Mouse (Mus musculus): ENCODE measurements around the gene Rap1gap2. TPM values are rescaled to one million over a fixed set of nuclear protein-coding genes. Genes with fewer than 3 reads are reported as not detected.

Rap1gap2 gene
- total RNA-seq, 2 experiments from 2014 or later: 139 to 144 TPM

GRCm38 (mm10) chr11:74577068-74577467 lies 33.6 kb downstream of the Rap1gap2 start:
- no peak for DNase-seq (ENCODE audit: extremely low spot score in 1 of 2, low spot score in 1 of 2)

GRCm38 (mm10) chr11:74575940-74576339 lies 34.8 kb downstream of the Rap1gap2 start:
- no peak for DNase-seq (ENCODE audit: extremely low spot score in 1 of 2, low spot score in 1 of 2)

- DNase-seq (ENCODE audit: extremely low spot score in 1 of 2, low spot score in 1 of 2): no peak
Measured at GRCm38 (mm10) chr11:74574768-74575434, 35.8 kb downstream of the Rap1gap2 start.

GRCm38 (mm10) chr11:74572459-74573061 lies 38.2 kb downstream of the Rap1gap2 start:
- DNase-seq (ENCODE audit: extremely low spot score in 1 of 2, low spot score in 1 of 2): no peak

GRCm38 (mm10) chr11:74569735-74570134 lies 41.0 kb downstream of the Rap1gap2 start:
- DNase-seq (ENCODE audit: extremely low spot score in 1 of 2, low spot score in 1 of 2): no peak

- no peak for DNase-seq (ENCODE audit: extremely low spot score in 1 of 2, low spot score in 1 of 2)
Measured at GRCm38 (mm10) chr11:74568463-74568862, 42.3 kb downstream of the Rap1gap2 start.

GRCm38 (mm10) chr11:74568004-74568403 lies 42.7 kb downstream of the Rap1gap2 start:
- DNase-seq (ENCODE audit: extremely low spot score in 1 of 2, low spot score in 1 of 2): no peak

GRCm38 (mm10) chr11:74566326-74566874 lies 44.3 kb downstream of the Rap1gap2 start:
- DNase-seq (ENCODE audit: extremely low spot score in 1 of 2, low spot score in 1 of 2): no peak

GRCm38 (mm10) chr11:74561392-74561791 lies 49.3 kb downstream of the Rap1gap2 start:
- DNase-seq (ENCODE audit: extremely low spot score in 1 of 2, low spot score in 1 of 2): no peak

GRCm38 (mm10) chr11:74560600-74561227 lies 50.0 kb downstream of the Rap1gap2 start:
- DNase-seq (ENCODE audit: extremely low spot score in 1 of 2, low spot score in 1 of 2): no peak

GRCm38 (mm10) chr11:74559793-74560433 lies 50.8 kb downstream of the Rap1gap2 start:
- DNase-seq (ENCODE audit: extremely low spot score in 1 of 2, low spot score in 1 of 2): no peak

GRCm38 (mm10) chr11:74558933-74559332 lies 51.8 kb downstream of the Rap1gap2 start:
- no peak for DNase-seq (ENCODE audit: extremely low spot score in 1 of 2, low spot score in 1 of 2)

GRCm38 (mm10) chr11:74557456-74558230 lies 53.1 kb downstream of the Rap1gap2 start:
- no peak for DNase-seq (ENCODE audit: extremely low spot score in 1 of 2, low spot score in 1 of 2)

- DNase-seq (ENCODE audit: extremely low spot score in 1 of 2, low spot score in 1 of 2): no peak
Measured at GRCm38 (mm10) chr11:74555716-74556374, 54.9 kb downstream of the Rap1gap2 start.

GRCm38 (mm10) chr11:74554683-74555341 lies 55.9 kb downstream of the Rap1gap2 start:
- DNase-seq (ENCODE audit: extremely low spot score in 1 of 2, low spot score in 1 of 2): no peak

- no peak for DNase-seq (ENCODE audit: extremely low spot score in 1 of 2, low spot score in 1 of 2)
Measured at GRCm38 (mm10) chr11:74551568-74551967, 59.1 kb downstream of the Rap1gap2 start.

GRCm38 (mm10) chr11:74550615-74551102 lies 60.1 kb downstream of the Rap1gap2 start:
- no peak for DNase-seq (ENCODE audit: extremely low spot score in 1 of 2, low spot score in 1 of 2)

GRCm38 (mm10) chr11:74548781-74549382 lies 61.8 kb downstream of the Rap1gap2 start:
- DNase-seq (ENCODE audit: extremely low spot score in 1 of 2, low spot score in 1 of 2): no peak
